Mouse (Mus musculus) lung, adult 18-20 months (tissue): ENCODE data around the gene Zscan12.

Source experiments
- DNase-seq, 2 experiments: peaks; one replicate each; pipeline ENCODE4 v3.0.0; 2022; ENCODE audit warnings: mixed read lengths in 2 of 2

Gene Zscan12

GRCm38 (mm10) chr13:21402848-21403247 is 40.2 kb downstream of the Zscan12 start:
- no peak for DNase-seq

- no peak for DNase-seq
These were observed 44.7 kb downstream of the Zscan12 start for GRCm38 (mm10) chr13:21407341-21407740.

GRCm38 (mm10) chr13:21407969-21408804 is 45.6 kb downstream of the Zscan12 start:
- DNase-seq = peak; percentile 88 to 91

GRCm38 (mm10) chr13:21408805-21409459 is 46.3 kb downstream of the Zscan12 start:
- no peak for DNase-seq

GRCm38 (mm10) chr13:21414231-21415212 is 51.9 kb downstream of the Zscan12 start:
- peak; percentile 42 to 60 for DNase-seq

- DNase-seq = no peak
These were observed 52.6 kb downstream of the Zscan12 start for GRCm38 (mm10) chr13:21415266-21415665.

- DNase-seq = no peak
These were observed 53.1 kb downstream of the Zscan12 start for GRCm38 (mm10) chr13:21415750-21416149.

- no peak for DNase-seq
These were observed 54.8 kb downstream of the Zscan12 start for GRCm38 (mm10) chr13:21417298-21418010.

GRCm38 (mm10) chr13:21418865-21419264 is 56.2 kb downstream of the Zscan12 start:
- DNase-seq = no peak
